Mouse (Mus musculus): ENCODE measurements around the gene Sco1.

Gene Sco1

DNA sequence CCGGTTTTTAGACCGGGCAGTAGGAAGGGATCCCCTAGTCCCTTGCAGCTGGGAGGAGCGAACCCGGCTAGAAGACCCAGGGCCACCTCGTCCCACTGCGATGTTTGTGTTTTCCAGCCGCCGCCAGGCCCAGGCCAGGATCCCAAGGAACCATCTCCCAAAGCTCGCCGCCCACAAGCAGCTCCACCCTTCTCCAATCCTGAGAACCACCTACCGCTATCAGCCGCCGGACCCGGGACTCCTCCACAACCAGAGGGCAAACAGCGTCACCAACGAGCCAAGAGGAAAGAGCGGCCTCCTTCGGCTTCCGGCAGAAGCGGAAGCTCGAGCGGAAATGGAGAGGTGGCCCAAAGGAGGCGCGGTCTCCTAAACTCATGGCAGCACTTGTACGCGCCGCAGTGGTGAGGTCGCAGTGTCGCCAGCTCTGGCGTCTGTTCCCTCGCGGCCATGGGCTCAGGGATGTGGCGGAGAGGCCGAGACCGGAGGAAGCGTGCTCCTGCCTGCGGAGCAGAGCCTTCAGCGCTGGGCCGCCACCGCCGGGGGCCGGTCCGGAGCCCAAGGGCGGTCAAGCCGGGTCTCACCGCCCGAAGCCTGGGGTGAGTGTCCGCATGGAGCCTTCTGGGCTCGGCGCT is at the start of gene Sco1, which contains the start of gene Adprm:
Gene Sco1, plus strand, starts transcription at position 350 of the 632 bp plus-strand sequence.
Gene Adprm, minus strand, starts transcription at position 274 of the 632 bp plus-strand sequence.
- DNase-seq (ENCODE audit: low read depth, low spot score), result peak; percentile 96

DNA sequence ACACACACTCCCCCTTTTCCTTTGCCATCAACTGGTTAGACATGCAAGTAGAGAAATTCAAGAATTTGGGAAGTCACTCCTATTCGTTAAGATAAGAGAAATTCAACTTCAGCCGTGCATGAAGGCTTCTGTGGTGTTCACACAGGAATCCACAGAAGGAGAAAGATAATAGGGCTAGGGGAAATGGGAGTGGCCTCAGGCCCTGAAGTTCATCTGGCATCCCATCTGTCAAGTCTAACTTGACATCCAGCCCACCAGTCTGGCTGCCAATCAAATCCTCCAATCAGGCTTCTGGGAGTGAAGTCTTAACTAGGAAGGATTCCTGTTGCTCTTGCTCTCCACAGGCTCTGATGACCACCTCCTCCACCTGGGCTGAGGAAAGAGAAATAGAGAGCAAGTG is 49.6 kb upstream of the Sco1 start:
- DNase-seq (ENCODE audit: low read depth, low spot score), result no peak

DNA sequence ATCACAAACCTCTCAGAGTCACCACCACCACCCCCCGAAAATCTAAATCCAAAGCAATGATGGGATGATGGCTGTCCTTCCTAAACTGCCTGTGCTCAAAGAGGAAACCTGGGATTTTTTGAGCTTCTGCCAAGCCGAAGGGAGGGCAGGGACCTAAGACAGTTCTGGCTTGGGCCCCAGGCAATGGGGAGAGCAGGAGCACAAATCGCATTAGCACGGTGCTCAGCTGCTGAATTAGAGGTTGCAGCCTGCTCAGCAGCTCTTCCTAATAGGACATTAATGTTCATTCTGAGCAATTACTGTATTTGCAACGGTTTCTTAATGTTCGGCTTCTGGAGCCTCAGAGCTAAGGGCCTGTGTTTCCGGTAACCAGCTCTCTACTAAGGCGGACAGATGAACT is 44.5 kb upstream of the Sco1 start:
- DNase-seq (ENCODE audit: low read depth, low spot score), result no peak

DNA sequence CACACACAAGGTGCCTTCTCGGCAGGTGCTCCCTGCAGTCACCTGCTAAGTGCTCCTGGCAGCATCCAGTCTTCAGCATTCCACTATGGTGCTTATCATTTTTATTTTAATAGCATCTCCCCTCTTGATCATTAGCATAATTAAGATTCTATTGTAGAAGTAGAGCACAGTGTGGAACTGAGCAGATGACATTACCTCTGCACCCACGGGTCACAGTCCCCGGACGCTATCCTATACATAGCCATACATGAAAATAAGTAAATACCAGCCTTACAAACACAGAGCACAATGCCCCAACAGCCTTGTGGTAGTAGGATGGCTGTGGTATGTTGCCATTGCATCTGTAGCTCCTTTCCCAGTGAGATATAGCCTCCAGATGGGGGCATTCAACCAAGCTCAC is 43.9 kb upstream of the Sco1 start:
- no peak for DNase-seq (ENCODE audit: low read depth, low spot score)

DNA sequence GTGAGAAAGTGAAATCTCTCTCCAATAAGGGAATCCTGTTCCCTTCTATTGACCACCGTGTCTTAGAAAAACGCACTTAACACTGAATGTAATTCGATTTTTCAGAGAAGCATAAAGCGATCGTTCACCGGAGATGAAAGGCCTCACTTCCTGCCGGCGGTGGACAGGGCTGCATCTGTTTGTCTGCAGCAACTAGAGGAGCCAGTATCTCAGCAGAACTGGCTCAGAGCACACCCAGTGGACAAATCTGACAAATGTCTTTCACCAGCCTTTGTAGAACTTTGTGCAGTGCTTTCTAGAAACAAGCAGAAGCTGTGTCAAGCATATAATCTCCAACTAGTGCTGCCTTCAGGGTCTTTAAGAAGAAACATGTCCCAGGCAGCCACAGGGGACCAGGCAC is 42.0 kb upstream of the Sco1 start:
- peak; percentile 46 for DNase-seq (ENCODE audit: low read depth, low spot score)

DNA sequence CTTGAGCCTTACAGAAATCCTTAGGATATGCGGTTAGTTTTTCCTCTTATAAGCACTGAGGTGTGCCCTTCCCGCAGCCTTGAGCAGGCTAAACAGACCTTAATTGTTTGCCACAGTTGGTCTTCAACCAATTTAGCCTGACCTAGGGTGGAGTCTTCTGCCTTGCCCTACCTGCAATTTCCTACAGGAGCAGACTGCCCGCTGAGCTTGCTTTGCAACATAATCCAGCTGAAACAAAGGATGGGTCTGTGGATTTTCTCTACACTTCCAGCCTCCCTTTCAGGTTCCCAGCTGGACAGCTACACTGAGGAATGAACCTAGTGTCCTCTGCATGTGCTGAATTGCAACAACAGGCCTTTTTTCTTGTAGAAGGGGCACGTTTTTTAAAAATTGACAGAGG is 40.8 kb upstream of the Sco1 start:
- peak; percentile 97 for DNase-seq (ENCODE audit: low read depth, low spot score)

GRCm38 (mm10) chr11:67017801-67018591 is 34.5 kb upstream of the Sco1 start:
- peak; percentile 99 for DNase-seq (ENCODE audit: low read depth, low spot score)

- no peak for DNase-seq (ENCODE audit: low read depth, low spot score)
Observed at GRCm38 (mm10) chr11:67019711-67020475, 32.6 kb upstream of the Sco1 start.

DNA sequence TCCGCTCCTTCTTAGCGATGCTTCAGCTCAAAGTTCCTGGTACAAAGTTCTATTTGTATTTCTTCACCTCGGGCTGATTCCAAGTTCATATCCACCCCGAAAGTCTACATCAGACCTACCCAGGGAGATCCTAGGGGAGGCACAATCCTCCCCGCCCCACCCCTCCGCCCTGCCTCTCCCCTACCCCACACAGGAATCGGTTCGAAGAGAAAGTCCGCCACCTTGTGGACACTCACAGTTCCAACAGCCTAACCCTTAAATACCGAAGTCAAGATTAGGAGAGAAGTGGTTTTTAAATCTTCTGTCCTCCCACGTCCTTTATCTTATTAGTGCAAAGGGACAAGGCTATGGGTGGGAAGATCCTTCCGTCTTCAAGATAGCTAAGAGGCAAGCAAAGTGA is 31.5 kb upstream of the Sco1 start:
- DNase-seq (ENCODE audit: low read depth, low spot score), result peak; percentile 85

- peak; percentile 93 for DNase-seq (ENCODE audit: low read depth, low spot score)
Observed at GRCm38 (mm10) chr11:67022354-67023115, 29.9 kb upstream of the Sco1 start.

GRCm38 (mm10) chr11:67023191-67023590 is 29.3 kb upstream of the Sco1 start:
- DNase-seq (ENCODE audit: low read depth, low spot score), result peak; percentile 84

DNA sequence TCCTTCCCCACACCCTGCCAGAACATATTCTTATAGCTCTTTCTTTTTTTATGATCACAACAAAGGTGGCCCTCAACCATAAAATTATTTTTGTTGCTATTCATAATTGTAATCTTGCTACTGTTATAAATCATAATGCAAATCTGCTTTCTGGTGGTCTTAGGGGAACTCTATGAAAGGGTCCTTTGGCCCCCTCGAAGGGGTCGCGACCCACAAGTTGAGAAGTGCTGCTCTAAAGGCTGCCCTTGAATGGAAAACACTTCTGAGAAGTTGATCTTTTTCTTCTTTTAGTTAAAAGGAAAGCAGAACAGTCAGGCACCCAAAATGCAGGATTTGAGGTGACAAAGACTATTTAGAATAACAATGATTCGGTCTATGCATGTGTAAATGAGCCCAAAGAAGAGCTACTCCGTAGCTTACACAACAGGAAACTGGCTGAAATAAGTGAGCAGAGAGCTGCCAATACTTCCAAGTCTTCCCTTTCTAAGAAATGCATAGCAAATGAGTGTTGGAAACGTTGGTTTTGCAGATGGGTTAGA is 28.6 kb upstream of the Sco1 start:
- peak; percentile 93 for DNase-seq (ENCODE audit: low read depth, low spot score)

- peak; percentile 99 for DNase-seq (ENCODE audit: low read depth, low spot score)
Observed at GRCm38 (mm10) chr11:67024867-67025477, 27.5 kb upstream of the Sco1 start, which contains the start of gene Tmem220. Gene Tmem220, plus strand, starts transcription at chr11:67025154.

GRCm38 (mm10) chr11:67030904-67031602 is 21.4 kb upstream of the Sco1 start:
- peak; percentile 76 for DNase-seq (ENCODE audit: low read depth, low spot score)

DNA sequence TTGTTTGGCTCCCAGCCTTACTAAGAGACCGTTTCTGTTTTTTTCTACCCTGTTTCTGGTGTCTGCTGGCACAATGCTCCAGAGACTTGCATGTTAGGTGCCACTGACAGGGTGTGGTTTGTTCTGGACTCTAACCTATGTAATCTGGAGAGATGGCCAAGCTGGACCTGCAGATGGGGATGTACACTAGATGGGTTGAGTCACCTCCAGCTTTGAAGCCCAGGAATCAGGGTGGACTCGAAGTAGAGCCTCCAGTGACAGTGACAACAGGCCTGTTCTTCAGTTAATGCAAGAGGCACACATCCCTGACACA is 20.9 kb upstream of the Sco1 start:
- DNase-seq (ENCODE audit: low read depth, low spot score), result no peak

DNA sequence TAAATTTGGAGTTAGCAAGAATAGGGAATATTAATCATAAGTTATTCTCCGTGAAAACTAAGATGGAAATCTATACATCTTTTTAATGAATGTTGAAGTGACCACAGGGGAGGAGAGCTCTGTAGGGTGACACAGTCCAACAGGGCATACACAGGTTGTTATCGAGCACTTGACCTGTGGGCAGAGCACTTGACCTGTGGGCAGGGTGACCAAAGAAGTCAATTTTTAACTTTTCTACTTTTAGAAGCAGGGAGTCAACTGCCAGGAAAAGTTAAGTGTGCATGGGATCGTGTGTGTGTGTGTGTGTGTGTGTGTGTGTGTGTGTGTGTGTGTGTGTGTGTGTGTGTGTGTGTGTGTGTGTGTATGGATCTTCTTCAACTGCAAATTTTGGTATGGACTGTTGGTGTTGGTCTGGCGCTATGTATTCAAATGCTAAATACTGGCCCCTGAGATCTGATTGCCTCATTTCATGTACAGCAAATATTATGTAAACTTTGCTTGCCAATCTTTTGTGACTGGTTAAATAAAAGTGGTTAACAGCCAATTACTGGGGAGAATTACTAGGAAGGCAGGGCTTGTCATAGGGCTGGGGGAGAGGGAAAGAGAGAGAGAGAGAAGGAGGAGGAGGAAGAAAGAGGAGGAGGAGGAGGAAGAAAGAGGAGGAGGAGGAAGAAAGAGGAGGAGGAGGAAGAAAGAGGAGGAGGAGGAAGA is 17.5 kb upstream of the Sco1 start:
- no peak for DNase-seq (ENCODE audit: low read depth, low spot score)

GRCm38 (mm10) chr11:67036229-67036628 is 16.2 kb upstream of the Sco1 start:
- DNase-seq (ENCODE audit: low read depth, low spot score), result no peak

- no peak for DNase-seq (ENCODE audit: low read depth, low spot score)
Observed at GRCm38 (mm10) chr11:67036892-67037291, 15.6 kb upstream of the Sco1 start.

DNA sequence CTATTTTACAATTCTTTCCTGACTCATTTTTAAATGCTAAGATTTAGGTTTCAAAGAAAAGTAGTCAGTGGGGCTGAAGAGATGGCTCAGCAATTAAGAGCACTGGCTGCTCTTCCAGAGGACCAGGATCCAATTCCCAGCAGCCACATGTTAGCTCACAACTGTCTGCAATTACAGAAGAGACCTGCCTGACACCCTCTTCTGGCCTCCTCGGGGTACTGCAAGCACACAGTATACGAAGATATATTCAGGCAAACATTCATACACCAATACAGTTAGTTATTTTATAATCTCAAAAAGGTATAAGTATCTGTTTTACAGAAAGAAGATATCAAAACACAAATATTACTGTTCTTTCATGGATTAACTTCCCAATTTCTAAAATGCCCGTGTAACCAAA is 12.7 kb upstream of the Sco1 start:
- DNase-seq (ENCODE audit: low read depth, low spot score), result peak; percentile 73

GRCm38 (mm10) chr11:67040483-67040882 is 12.0 kb upstream of the Sco1 start:
- no peak for DNase-seq (ENCODE audit: low read depth, low spot score)

All from R1 (cell line).